Mouse (Mus musculus) G1E-ER4 (cell line): ENCODE data around the gene Plcb1. TPM values are rescaled to one million over a fixed set of nuclear protein-coding genes. Genes with fewer than 3 reads are reported as not detected.

Experiments
- GATA1 ChIP-seq: IDR thresholded peaks from one replicate; pipeline ENCODE4 v1.8.0; 2012; ENCODE audit warnings: low read length, inconsistent platforms
- polyA plus RNA-seq: library from polyadenylated mRNA; stranded (reverse); fragments of >175 nt; gene quantifications from 2 replicates; pipeline ENCODE4 v1.2.3, GENCODE M21; 2012

Plcb1 gene
- polyA plus RNA-seq, 1 experiment, result not detected

- TF ChIP-seq GATA1, result no peak
Observed at GRCm38 (mm10) chr2:135467895-135468294, 682.0 kb downstream of the Plcb1 start.

- no peak for TF ChIP-seq GATA1
Observed at GRCm38 (mm10) chr2:135474107-135474506, 688.2 kb downstream of the Plcb1 start.

GRCm38 (mm10) chr2:135485248-135485647 lies 699.4 kb downstream of the Plcb1 start:
- TF ChIP-seq GATA1, result no peak

GRCm38 (mm10) chr2:135488277-135488676 lies 702.4 kb downstream of the Plcb1 start:
- no peak for TF ChIP-seq GATA1

GRCm38 (mm10) chr2:135489127-135489526 lies 703.3 kb downstream of the Plcb1 start:
- no peak for TF ChIP-seq GATA1

GRCm38 (mm10) chr2:135492777-135493176 lies 706.9 kb downstream of the Plcb1 start:
- TF ChIP-seq GATA1, result no peak

- no peak for TF ChIP-seq GATA1
Observed at GRCm38 (mm10) chr2:135496553-135496952, 710.7 kb downstream of the Plcb1 start.

- no peak for TF ChIP-seq GATA1
Observed at GRCm38 (mm10) chr2:135497251-135497650, 711.4 kb downstream of the Plcb1 start.

GRCm38 (mm10) chr2:135500872-135501271 lies 715.0 kb downstream of the Plcb1 start:
- TF ChIP-seq GATA1, result no peak

- no peak for TF ChIP-seq GATA1
Observed at GRCm38 (mm10) chr2:135503328-135503997, 717.6 kb downstream of the Plcb1 start.

GRCm38 (mm10) chr2:135503998-135504354 lies 718.1 kb downstream of the Plcb1 start:
- no peak for TF ChIP-seq GATA1

- no peak for TF ChIP-seq GATA1
Observed at GRCm38 (mm10) chr2:135507111-135507510, 721.2 kb downstream of the Plcb1 start.

- TF ChIP-seq GATA1, result no peak
Observed at GRCm38 (mm10) chr2:135518956-135519355, 733.1 kb downstream of the Plcb1 start.

Other genes starting within 250 kb of the Plcb1 start
- gene Hao1, start 231.7 kb upstream of the Plcb1 start, polyA plus RNA-seq, result not detected in 2 replicates
- gene Tmx4, start 141.9 kb upstream of the Plcb1 start, polyA plus RNA-seq, result 4.5 and 6.0 TPM in 2 replicates